Comparison of ENCODE assay signal across 24 mouse cellular contexts in genomic region chr16:30664433-30664832, GRCm38 (mm10).
DNase-seq lines count a peak whose midpoint lies in the region; ATAC-seq and TF ChIP-seq lines count a peak whose summit lies in the region.
"Had no signal": no experiment of that assay in that cellular context is flagged by ENCODE, and none has a peak within 500 bp of the region (broad histone marks: within the 10 kb centered on the region; RNA-seq: fewer than 3 reads in every experiment).

No protein-coding gene starts in this region.

- H3K27ac ChIP-seq in hindbrain, postnatal 0 days = no peak overlapping the region
- H3K27ac ChIP-seq in hindbrain, embryonic 12.5 days = no peak overlapping the region
- H3K27ac ChIP-seq in kidney, embryonic 14.5 days (ENCODE audit: low read depth, low read length) = no peak overlapping the region
- H3K27ac ChIP-seq: embryonic facial prominence, embryonic 12.5 days; embryonic facial prominence, embryonic 15.5 days; forebrain, embryonic 12.5 days; heart, adult 2 months; heart, embryonic 10.5 days; heart, embryonic 13.5 days had no signal

- no peaks in the 10 kb centered on the region for H3K4me1 ChIP-seq in hindbrain, postnatal 0 days (ENCODE audit: insufficient read depth, low read length)
- H3K4me1 ChIP-seq in hindbrain, embryonic 12.5 days = no peaks in the 10 kb centered on the region
- peaks cover 7% of the 10 kb centered on the region; the same call in 1 of the 2 replicates for H3K4me1 ChIP-seq in kidney, embryonic 14.5 days (ENCODE audit: control insufficient read depth, insufficient read depth, low read length)
- H3K4me1 ChIP-seq: heart, embryonic 13.5 days had no signal

- intact Hi-C loops in left cerebral cortex, postnatal 4 days (cut with DNase I) = no loop called here
- intact Hi-C loops in left cerebral cortex, postnatal 36 days (cut with DNase I) = no loop called here

- H3K27me3 ChIP-seq in hindbrain, postnatal 0 days (ENCODE audit: insufficient read depth, low read length) = no peaks in the 10 kb centered on the region
- H3K27me3 ChIP-seq in hindbrain, embryonic 12.5 days = no peaks in the 10 kb centered on the region
- no peaks in the 10 kb centered on the region for H3K27me3 ChIP-seq in kidney, embryonic 14.5 days (ENCODE audit: control insufficient read depth, insufficient read depth, low read length)
- H3K27me3 ChIP-seq: embryonic facial prominence, embryonic 15.5 days; forebrain, embryonic 12.5 days had no signal

- H3K4me2 ChIP-seq in hindbrain, postnatal 0 days (ENCODE audit: low read depth, low read length) = no peak overlapping the region
- H3K4me2 ChIP-seq in hindbrain, embryonic 12.5 days (replicated peaks) = no peak overlapping the region
- no peak overlapping the region for H3K4me2 ChIP-seq in kidney, embryonic 14.5 days (replicated peaks; ENCODE audit: low read depth, low read length)
- H3K4me2 ChIP-seq: embryonic facial prominence, embryonic 12.5 days; embryonic facial prominence, embryonic 15.5 days; forebrain, embryonic 12.5 days; heart, embryonic 13.5 days had no signal

- DNase-seq in hindbrain, postnatal 0 days (ENCODE audit: low spot score) = peak; percentile 30
- DNase-seq in kidney, postnatal 4 days = no peak
- DNase-seq in left cerebral cortex, postnatal 4 days = peak; percentile 25
- DNase-seq in left cerebral cortex, postnatal 36 days (ENCODE audit: low spot score in 2 of 2) = no peak
- DNase-seq: adrenal gland, adult 2 months; adrenal gland, postnatal 14 days; cerebellum, adult 11 months; cerebellum, adult 2 months; cerebellum, adult 9-11 months; cerebellum, postnatal 25 days; gastrocnemius, postnatal 10 days; gastrocnemius, postnatal 36 days; heart, adult 2 months; heart, postnatal 14 days; heart, postnatal 4 days had no signal

- no peak overlapping the region for H3K9ac ChIP-seq in hindbrain, postnatal 0 days (replicated peaks; ENCODE audit: low read length)
- no peak overlapping the region for H3K9ac ChIP-seq in hindbrain, embryonic 12.5 days
- no peak overlapping the region for H3K9ac ChIP-seq in kidney, embryonic 14.5 days (ENCODE audit: low read depth, low read length)
- H3K9ac ChIP-seq: embryonic facial prominence, embryonic 12.5 days; embryonic facial prominence, embryonic 15.5 days; forebrain, embryonic 12.5 days; heart, embryonic 13.5 days had no signal

- 49% methylated on average over 4 of the region's 4 CpGs for WGBS in hindbrain, postnatal 0 days
- WGBS in hindbrain, embryonic 12.5 days = 45% methylated on average over 4 of the region's 4 CpGs
- WGBS in kidney, embryonic 14.5 days = 23% methylated on average over 4 of the region's 4 CpGs

- H3K36me3 ChIP-seq in hindbrain, postnatal 0 days (ENCODE audit: insufficient read depth, low read length) = no peaks in the 10 kb centered on the region
- no peaks in the 10 kb centered on the region for H3K36me3 ChIP-seq in hindbrain, embryonic 12.5 days
- no peaks in the 10 kb centered on the region for H3K36me3 ChIP-seq in kidney, embryonic 14.5 days (ENCODE audit: control insufficient read depth, insufficient read depth, low read length)
- H3K36me3 ChIP-seq: embryonic facial prominence, embryonic 12.5 days; embryonic facial prominence, embryonic 15.5 days; forebrain, embryonic 12.5 days; heart, embryonic 10.5 days; heart, embryonic 13.5 days had no signal

- no peak for ATAC-seq in hindbrain, postnatal 0 days
- no peak for ATAC-seq in hindbrain, embryonic 12.5 days (ENCODE audit: low FRiP score)
- peak; percentile 55; the same call in 1 of the 2 replicates for ATAC-seq in kidney, embryonic 14.5 days (ENCODE audit: low FRiP score, low TSS enrichment)
- ATAC-seq: CD4-positive, CD25-positive, alpha-beta regulatory T cell, adult 4 months; forebrain, embryonic 16.5 days had no signal

- no peak overlapping the region for H3K4me3 ChIP-seq in hindbrain, postnatal 0 days (ENCODE audit: low read length)
- H3K4me3 ChIP-seq in hindbrain, embryonic 12.5 days = no peak overlapping the region
- H3K4me3 ChIP-seq in kidney, embryonic 14.5 days (ENCODE audit: low read length) = no peak overlapping the region
- H3K4me3 ChIP-seq: embryonic facial prominence, embryonic 12.5 days; embryonic facial prominence, embryonic 15.5 days; forebrain, embryonic 12.5 days; heart, adult 2 months; heart, embryonic 10.5 days; heart, embryonic 13.5 days had no signal

- no peaks in the 10 kb centered on the region for H3K9me3 ChIP-seq in hindbrain, postnatal 0 days (ENCODE audit: low read length)
- H3K9me3 ChIP-seq in hindbrain, embryonic 12.5 days (replicated peaks) = no peaks in the 10 kb centered on the region
- H3K9me3 ChIP-seq in kidney, embryonic 14.5 days (ENCODE audit: control insufficient read depth, low read length) = no peaks in the 10 kb centered on the region
- H3K9me3 ChIP-seq: embryonic facial prominence, embryonic 12.5 days; embryonic facial prominence, embryonic 15.5 days; forebrain, embryonic 12.5 days; heart, embryonic 10.5 days; heart, embryonic 13.5 days had no signal

- TF ChIP-seq CTCF in hindbrain, postnatal 0 days (IDR thresholded peaks at IDR 0.05; ENCODE audit: low read depth) = no peak

Comparison
In these comparisons a context has a peak if more than half of its experiments do, and no peak if none do; other contexts are left out.
1. DNase-seq: peak in hindbrain, postnatal 0 days (single experiment) and left cerebral cortex, postnatal 4 days (single experiment); none in kidney, postnatal 4 days (0 of 2) and left cerebral cortex, postnatal 36 days (0 of 2).